Mouse (Mus musculus) intestine, embryonic 14.5 days (tissue): ENCODE results near the gene Clec4g. TPM values are rescaled to one million over a fixed set of nuclear protein-coding genes. Genes with fewer than 3 reads are reported as not detected.

ENCODE experiments used
- ATAC-seq: fragments of 200-750 bp; cut with Nextera tagmentation; replicated peaks from 2 replicates; pipeline ENCODE4 v1.8.0; 2017; ENCODE audit warnings: low read depth, moderate number of reproducible peaks, moderate TSS enrichment, moderate library complexity; ENCODE audit not compliant: low FRiP score, low TSS enrichment
- DNase-seq: peaks from one replicate; pipeline ENCODE4 v3.0.0-alpha.2; 2018; ENCODE audit warnings: low spot score
- H3K27ac ChIP-seq: fragments of 300-500 bp; sonication (generic); 2 replicates; pipeline ENCODE4 v1.5.1; 2014; ENCODE audit warnings: low read depth, mild to moderate bottlenecking, control low read depth
- H3K27me3 ChIP-seq: fragments of 300-500 bp; sonication (generic); replicated peaks from 2 replicates; pipeline ENCODE4 v1.6.1; 2014; ENCODE audit warnings: low read length, control low read depth; ENCODE audit not compliant: control insufficient read depth, insufficient read depth
- H3K36me3 ChIP-seq: fragments of 300-500 bp; sonication (generic); 2 replicates; pipeline ENCODE4 v1.6.1; 2014; ENCODE audit warnings: low read length, control low read depth; ENCODE audit not compliant: control insufficient read depth, insufficient read depth
- H3K4me1 ChIP-seq: fragments of 300-500 bp; sonication (generic); replicated peaks from 2 replicates; pipeline ENCODE4 v1.6.1; 2014; ENCODE audit warnings: low read length, control low read depth, mixed read lengths; ENCODE audit not compliant: control insufficient read depth, insufficient read depth
- H3K4me2 ChIP-seq: fragments of 300-500 bp; sonication (generic); 2 replicates; pipeline ENCODE4 v1.6.1; 2014; ENCODE audit warnings: low read length
- H3K4me3 ChIP-seq: fragments of 300-500 bp; sonication (generic); 2 replicates; pipeline ENCODE4 v1.5.1; 2014; ENCODE audit warnings: low read depth, low read length, control low read depth, mixed read lengths
- H3K9ac ChIP-seq: fragments of 300-500 bp; sonication (generic); 2 replicates; pipeline ENCODE4 v1.6.1; 2014; ENCODE audit warnings: mild to moderate bottlenecking, low read length
- H3K9me3 ChIP-seq: fragments of 300-500 bp; sonication (generic); 2 replicates; pipeline ENCODE4 v1.6.1; 2016; ENCODE audit warnings: low read length, control low read depth; ENCODE audit not compliant: control insufficient read depth
- WGBS: fragments of 180-500 bp; shearing (Covaris S2); extraction: QIAGEN DNeasy Blood & Tissue Kit; methylation state at CpG from one replicate; pipeline ENCODE4 v1.1.7; 2014; 5-methylcytosine and 5-hydroxymethylcytosine counted together
- polyA plus RNA-seq: library from polyadenylated mRNA; unstranded; fragments of >200 nt; fragmentation: Nextera tagmentation; extraction: Ambion mirVana; gene quantifications from 2 replicates; pipeline ENCODE4 v1.2.1, GENCODE M21; 2014

Gene Clec4g
- polyA plus RNA-seq, 1 experiment from 2014 or later, result not detected

DNA sequence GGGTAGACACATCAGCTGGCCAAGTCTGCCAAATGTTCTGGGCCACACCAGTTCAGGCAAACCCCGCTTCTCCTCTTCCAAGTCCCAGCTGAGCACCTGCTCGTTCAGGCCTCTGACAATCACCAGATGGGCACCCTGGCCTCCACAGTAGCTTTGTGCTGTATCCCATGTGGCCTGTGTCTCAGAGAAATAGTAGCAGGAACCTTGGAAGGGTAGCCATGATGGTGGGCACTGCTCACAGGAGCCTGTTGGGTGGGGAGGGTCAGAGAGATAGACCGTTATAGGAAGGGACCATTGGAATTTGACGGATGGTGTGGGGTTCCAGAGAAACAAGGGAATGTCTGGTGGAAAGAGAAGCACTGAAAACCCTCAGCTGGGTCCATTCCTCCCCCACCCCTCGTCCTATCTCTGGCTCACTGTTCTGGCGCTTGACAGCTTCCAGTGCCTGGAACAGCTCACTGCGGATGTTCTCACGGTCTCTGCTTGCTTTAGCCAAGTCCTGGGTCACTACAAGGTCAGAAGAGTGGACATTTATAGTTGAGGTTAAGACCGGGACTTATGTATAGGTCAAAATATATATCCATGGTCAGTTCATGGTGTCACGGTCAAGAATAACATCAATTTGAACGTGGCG, 3.0 kb downstream of the Clec4g start:
- Histone ChIP-seq H3K9ac (no peak overlapping the region), H3K4me2 (no peak overlapping the region), H3K4me1 (no peaks in the 10 kb centered on the region), H3K4me3 (no peak overlapping the region), H3K27ac (no peak overlapping the region), H3K9me3 (no peaks in the 10 kb centered on the region), H3K27me3 (no peaks in the 10 kb centered on the region), H3K36me3 (no peaks in the 10 kb centered on the region)
- no peak for DNase-seq
- ATAC-seq, result no peak
- WGBS, result 57% methylated on average over 12 of the region's 12 CpGs

DNA sequence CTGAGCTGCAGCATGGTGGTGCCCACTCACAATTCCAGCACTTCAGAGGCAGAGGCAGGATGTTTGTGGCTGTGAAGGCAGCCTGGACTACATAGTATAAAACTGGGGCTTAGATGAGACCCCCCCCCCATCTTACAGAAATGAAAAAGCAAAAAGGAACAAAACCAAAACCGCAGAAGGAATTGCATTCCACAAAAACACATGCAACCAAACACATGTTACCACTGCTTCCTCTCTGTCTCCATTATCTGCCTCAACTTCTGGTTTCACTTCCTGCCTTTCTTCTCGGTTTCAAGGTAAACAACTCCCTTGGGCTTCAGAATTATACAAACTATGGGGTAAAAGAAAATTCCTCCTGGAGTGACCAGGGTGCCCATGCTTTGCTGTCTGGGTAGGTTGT, 8.8 kb downstream of the Clec4g start:
- no peaks in the 10 kb centered on the region for H3K4me1 ChIP-seq
- DNase-seq (no peak), ATAC-seq (no peak)
- no peaks in the 10 kb centered on the region for H3K9me3 ChIP-seq
- H3K4me2 ChIP-seq, result no peak overlapping the region
- H3K27ac ChIP-seq, result no peak overlapping the region
- H3K36me3 ChIP-seq, result no peaks in the 10 kb centered on the region
- WGBS, result 50% methylated on average over 2 of the region's 2 CpGs
- H3K4me3 ChIP-seq, result no peak overlapping the region
- no peak overlapping the region for H3K9ac ChIP-seq
- no peaks in the 10 kb centered on the region for H3K27me3 ChIP-seq

GRCm38 (mm10) chr8:3710312-3710711, 10.1 kb downstream of the Clec4g start:
- Histone ChIP-seq H3K9me3 (no peaks in the 10 kb centered on the region), H3K4me3 (no peak overlapping the region), H3K9ac (no peak overlapping the region), H3K4me1 (no peaks in the 10 kb centered on the region), H3K36me3 (no peaks in the 10 kb centered on the region), H3K27ac (no peak overlapping the region), H3K27me3 (no peaks in the 10 kb centered on the region), H3K4me2 (no peak overlapping the region)
- ATAC-seq (no peak), DNase-seq (no peak)
- 85% methylated on average over 3 of the region's 3 CpGs for WGBS

GRCm38 (mm10) chr8:3707611-3708010, 12.8 kb downstream of the Clec4g start:
- no peaks in the 10 kb centered on the region for H3K4me1 ChIP-seq
- ATAC-seq (no peak), DNase-seq (no peak)
- H3K4me2 ChIP-seq, result no peak overlapping the region
- H3K9ac ChIP-seq, result no peak overlapping the region
- no peak overlapping the region for H3K4me3 ChIP-seq
- no peak overlapping the region for H3K27ac ChIP-seq
- 64% methylated on average over 7 of the region's 7 CpGs for WGBS
- H3K36me3 ChIP-seq, result no peaks in the 10 kb centered on the region
- H3K9me3 ChIP-seq, result no peaks in the 10 kb centered on the region
- no peaks in the 10 kb centered on the region for H3K27me3 ChIP-seq

- WGBS, result 43% methylated on average over 4 of the region's 4 CpGs
- H3K36me3 ChIP-seq, result no peaks in the 10 kb centered on the region
- H3K4me2 ChIP-seq, result no peak overlapping the region
- H3K27me3 ChIP-seq, result no peaks in the 10 kb centered on the region
- H3K9ac ChIP-seq, result no peak overlapping the region
- DNase-seq (no peak), ATAC-seq (no peak)
- no peak overlapping the region for H3K4me3 ChIP-seq
- H3K9me3 ChIP-seq, result no peaks in the 10 kb centered on the region
- H3K4me1 ChIP-seq, result no peaks in the 10 kb centered on the region
- H3K27ac ChIP-seq, result no peak overlapping the region
Measured at GRCm38 (mm10) chr8:3705711-3706110, 14.7 kb downstream of the Clec4g start.

- no peak for DNase-seq
- H3K27me3 ChIP-seq, result no peaks in the 10 kb centered on the region
- H3K4me1 ChIP-seq, result no peaks in the 10 kb centered on the region
- 94% methylated on average over 1 of the region's 1 CpGs for WGBS
- H3K9me3 ChIP-seq, result no peaks in the 10 kb centered on the region
- no peak for ATAC-seq
- no peak overlapping the region for H3K4me3 ChIP-seq
- H3K27ac ChIP-seq, result no peak overlapping the region
- H3K9ac ChIP-seq, result no peak overlapping the region
- H3K4me2 ChIP-seq, result no peak overlapping the region
- no peaks in the 10 kb centered on the region for H3K36me3 ChIP-seq
Measured at GRCm38 (mm10) chr8:3701491-3701890, 19.0 kb downstream of the Clec4g start.

DNA sequence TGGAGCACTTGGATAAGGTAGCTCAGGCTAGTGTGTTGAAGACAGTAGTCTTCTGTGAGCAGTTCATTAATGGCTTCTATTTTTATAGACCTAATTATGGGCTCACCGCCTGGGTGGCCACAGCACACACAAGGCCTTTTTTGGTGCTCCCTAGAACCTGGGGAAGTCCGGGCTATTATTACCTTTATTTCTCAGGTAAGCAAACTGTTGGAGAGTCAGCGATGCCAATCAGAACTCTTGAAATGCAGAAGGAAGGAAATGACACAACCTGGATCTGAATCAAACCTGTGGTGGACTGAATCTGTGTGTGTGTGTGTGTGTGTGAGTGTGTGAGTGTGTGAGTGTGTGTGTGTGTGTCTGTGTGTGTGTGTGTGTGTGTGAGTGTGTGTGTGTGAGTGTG, 26.3 kb downstream of the Clec4g start, which contains the start of gene Fcer2a:
Gene Fcer2a, minus strand, starts transcription at position 55 of the 400 bp plus-strand sequence.
- Histone ChIP-seq H3K36me3 (no peaks in the 10 kb centered on the region), H3K4me1 (no peaks in the 10 kb centered on the region), H3K4me3 (no peak within 1 kb of the TSS), H3K4me2 (no peak within 1 kb of the TSS), H3K9ac (no peak within 1 kb of the TSS), H3K9me3 (no peaks in the 10 kb centered on the region), H3K27me3 (0 out of 2 replicates have a peak, but pooled peaks cover 2% of the 10 kb centered on the region), H3K27ac (no peak within 1 kb of the TSS)
- 81% methylated on average over 3 of the region's 3 CpGs for WGBS
- DNase-seq (no peak), ATAC-seq (no peak)

- DNase-seq (no peak), ATAC-seq (no peak)
- no peak overlapping the region for H3K4me3 ChIP-seq
- H3K9me3 ChIP-seq, result no peaks in the 10 kb centered on the region
- H3K4me1 ChIP-seq, result no peaks in the 10 kb centered on the region
- H3K27me3 ChIP-seq, result 0 out of 2 replicates have a peak, but pooled peaks cover 2% of the 10 kb centered on the region
- no peak overlapping the region for H3K9ac ChIP-seq
- H3K36me3 ChIP-seq, result no peaks in the 10 kb centered on the region
- H3K27ac ChIP-seq, result no peak overlapping the region
- no peak overlapping the region for H3K4me2 ChIP-seq
- WGBS, result 72% methylated on average over 3 of the region's 3 CpGs
Measured at GRCm38 (mm10) chr8:3690774-3691173, 29.7 kb downstream of the Clec4g start.

GRCm38 (mm10) chr8:3687537-3687936, 32.9 kb downstream of the Clec4g start:
- H3K9ac ChIP-seq, result no peak overlapping the region
- DNase-seq (no peak), ATAC-seq (no peak)
- H3K27me3 ChIP-seq, result 0 out of 2 replicates have a peak, but pooled peaks cover 2% of the 10 kb centered on the region
- no peaks in the 10 kb centered on the region for H3K36me3 ChIP-seq
- no peak overlapping the region for H3K27ac ChIP-seq
- 76% methylated on average over 6 of the region's 6 CpGs for WGBS
- no peak overlapping the region for H3K4me2 ChIP-seq
- H3K4me3 ChIP-seq, result no peak overlapping the region
- no peaks in the 10 kb centered on the region for H3K4me1 ChIP-seq
- no peaks in the 10 kb centered on the region for H3K9me3 ChIP-seq
